Mouse (Mus musculus): ENCODE data around the gene Sin3b. TPM values are rescaled to one million over a fixed set of nuclear protein-coding genes. Genes with fewer than 3 reads are reported as not detected.
"Not testable (repeated sequence)": the region's sequence is repeated elsewhere in the genome, so short reads cannot be mapped to it uniquely, and the experiment has no call there.

Sin3b gene
- 10 to 100 TPM; 76.0 to 78.8 TPM for total RNA-seq (2021)
- long read RNA-seq, experiment 1, full-length matches to known transcripts = 26 of 41 reads
- long read RNA-seq, experiment 1, partial matches to known transcripts = 12 of 41 reads
- long read RNA-seq, experiment 1, other reads (novel, unspliced or antisense) = 3 of 41 reads
- long read RNA-seq, experiment 2, full-length matches to known transcripts = 14 of 31 reads
- long read RNA-seq, experiment 2, partial matches to known transcripts = 13 of 31 reads
- long read RNA-seq, experiment 2, other reads (novel, unspliced or antisense) = 4 of 31 reads

GRCm38 (mm10) chr8:72722769-72723650 lies at the start of gene Sin3b:
Gene Sin3b (plus strand): TSS chr8:72723285.
- DNase-seq = peak; percentile 96 to 99

- DNase-seq = no peak
Measured at GRCm38 (mm10) chr8:72674184-72674583, 48.9 kb upstream of the Sin3b start.

GRCm38 (mm10) chr8:72676436-72676835 lies 46.6 kb upstream of the Sin3b start:
- DNase-seq = no peak

- not testable (repeated sequence) for DNase-seq
Measured at GRCm38 (mm10) chr8:72676844-72677243, 46.2 kb upstream of the Sin3b start.

- DNase-seq = no peak
Measured at GRCm38 (mm10) chr8:72677331-72677730, 45.8 kb upstream of the Sin3b start.

GRCm38 (mm10) chr8:72680133-72680532 lies 43.0 kb upstream of the Sin3b start:
- DNase-seq = peak; percentile 23 to 57

- no peak for DNase-seq
Measured at GRCm38 (mm10) chr8:72682051-72682687, 40.9 kb upstream of the Sin3b start.

GRCm38 (mm10) chr8:72683010-72683521 lies 40.0 kb upstream of the Sin3b start:
- DNase-seq = no peak

GRCm38 (mm10) chr8:72683572-72684099 lies 39.4 kb upstream of the Sin3b start:
- DNase-seq = not testable (repeated sequence)

GRCm38 (mm10) chr8:72698349-72698926 lies 24.6 kb upstream of the Sin3b start:
- no peak for DNase-seq

GRCm38 (mm10) chr8:72712569-72712968 lies 10.5 kb upstream of the Sin3b start:
- DNase-seq = no peak

- DNase-seq = no peak
Measured at GRCm38 (mm10) chr8:72716594-72716993, 6.5 kb upstream of the Sin3b start.

- DNase-seq = no peak
Measured at GRCm38 (mm10) chr8:72720541-72720940, 2.5 kb upstream of the Sin3b start.

GRCm38 (mm10) chr8:72723651-72724001 lies 541 bp downstream of the Sin3b start:
- peak in 1 of 2 experiments; percentile 18 for DNase-seq

- DNase-seq = no peak
Measured at GRCm38 (mm10) chr8:72728636-72729035, 5.6 kb downstream of the Sin3b start.

- peak in 1 of 2 experiments; percentile 35 for DNase-seq
Measured at GRCm38 (mm10) chr8:72735001-72735400, 11.9 kb downstream of the Sin3b start.

GRCm38 (mm10) chr8:72736868-72737267 lies 13.8 kb downstream of the Sin3b start:
- DNase-seq = no peak

- DNase-seq = peak; percentile 24 to 59
Measured at GRCm38 (mm10) chr8:72746061-72746460, 23.0 kb downstream of the Sin3b start.

- DNase-seq = no peak
Measured at GRCm38 (mm10) chr8:72749846-72750245, 26.8 kb downstream of the Sin3b start.

- no peak for DNase-seq
Measured at GRCm38 (mm10) chr8:72750266-72750665, 27.2 kb downstream of the Sin3b start.

- no peak for DNase-seq
Measured at GRCm38 (mm10) chr8:72751126-72751525, 28.0 kb downstream of the Sin3b start.

- DNase-seq = no peak
Measured at GRCm38 (mm10) chr8:72752289-72752688, 29.2 kb downstream of the Sin3b start.

Measured in heart, adult 18-20 months (tissue).